Comparison of ENCODE assay signal across 12 mouse cellular contexts in the genomic region with DNA sequence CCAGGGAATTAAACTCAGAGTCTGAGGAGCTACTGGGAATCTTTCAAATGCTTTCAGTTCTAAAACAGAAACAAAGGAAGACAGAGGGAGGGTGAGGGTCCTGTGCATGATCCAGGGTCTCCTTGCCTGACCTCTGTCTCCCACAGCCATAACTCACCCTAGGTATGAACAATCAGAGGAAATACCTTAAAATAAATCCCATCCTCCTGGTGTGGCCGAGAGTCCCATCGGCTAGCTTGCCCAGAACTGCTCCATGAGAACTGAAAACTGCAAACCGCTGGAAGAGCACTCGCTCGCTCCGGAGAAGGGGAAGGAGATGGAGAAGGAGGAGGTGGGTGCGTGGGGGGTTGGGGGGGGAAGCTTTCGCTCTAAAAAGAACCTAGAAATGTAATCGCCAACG. TPM values are rescaled to one million over a fixed set of nuclear protein-coding genes. Genes with fewer than 3 reads are reported as not detected.
DNase-seq lines count a peak whose midpoint lies in the region; ATAC-seq lines count a peak whose summit lies in the region.
"Had no signal": no experiment of that assay in that cellular context is flagged by ENCODE, and none has a peak within 500 bp of the region (broad histone marks: within the 10 kb centered on the region; RNA-seq: fewer than 3 reads in every experiment).

No protein-coding gene starts in this region.

- no peak for ATAC-seq in heart, embryonic 15.5 days (replicated peaks; ENCODE audit: insufficient number of reproducible peaks, insufficient read depth, low FRiP score, low read depth)
- ATAC-seq in hindbrain, embryonic 11.5 days (ENCODE audit: low FRiP score) = no peak
- no peak for ATAC-seq in neural tube, embryonic 13.5 days (ENCODE audit: low read depth)
- no peak for ATAC-seq in forebrain, embryonic 14.5 days

- peaks cover 100% of the 10 kb centered on the region for H3K27me3 ChIP-seq in heart, embryonic 15.5 days
- peaks cover 80% of the 10 kb centered on the region for H3K27me3 ChIP-seq in hindbrain, embryonic 11.5 days (ENCODE audit: control insufficient read depth, insufficient read depth, low read length)
- H3K27me3 ChIP-seq in neural tube, embryonic 13.5 days = no peaks in the 10 kb centered on the region
- peaks cover 100% of the 10 kb centered on the region for H3K27me3 ChIP-seq in forebrain, embryonic 14.5 days (replicated peaks; ENCODE audit: control insufficient read depth, insufficient read depth, low read length)

- H3K9me3 ChIP-seq in heart, embryonic 15.5 days (replicated peaks) = no peaks in the 10 kb centered on the region
- no peaks in the 10 kb centered on the region for H3K9me3 ChIP-seq in hindbrain, embryonic 11.5 days (ENCODE audit: control insufficient read depth, low read length)
- H3K9me3 ChIP-seq in neural tube, embryonic 13.5 days = no peaks in the 10 kb centered on the region
- no peaks in the 10 kb centered on the region for H3K9me3 ChIP-seq in forebrain, embryonic 14.5 days (replicated peaks; ENCODE audit: control insufficient read depth, low read length)

- WGBS in heart, embryonic 15.5 days = 11% methylated on average over 10 of the region's 10 CpGs
- WGBS in hindbrain, embryonic 11.5 days = under 1% methylated on average over 10 of the region's 10 CpGs
- 2% methylated on average over 10 of the region's 10 CpGs for WGBS in neural tube, embryonic 13.5 days
- WGBS in forebrain, embryonic 14.5 days = 1% methylated on average over 10 of the region's 10 CpGs

- H3K4me1 ChIP-seq in heart, embryonic 15.5 days (replicated peaks) = peaks cover 2% of the 10 kb centered on the region; the same call in 1 of the 2 replicates
- peaks cover 1% of the 10 kb centered on the region; the same call in 1 of the 2 replicates for H3K4me1 ChIP-seq in hindbrain, embryonic 11.5 days (replicated peaks; ENCODE audit: control insufficient read depth, insufficient read depth, low read length)
- peaks cover 100% of the 10 kb centered on the region for H3K4me1 ChIP-seq in neural tube, embryonic 13.5 days (replicated peaks)
- no peaks in the 10 kb centered on the region for H3K4me1 ChIP-seq in forebrain, embryonic 14.5 days (ENCODE audit: control insufficient read depth, insufficient read depth, low read length)

- no peak overlapping the region for H3K27ac ChIP-seq in heart, embryonic 15.5 days
- peak overlapping the region; percentile 99 for H3K27ac ChIP-seq in hindbrain, embryonic 11.5 days (ENCODE audit: low read depth, low read length)
- H3K27ac ChIP-seq in neural tube, embryonic 13.5 days (replicated peaks) = peak overlapping the region; percentile 97
- H3K27ac ChIP-seq in forebrain, embryonic 14.5 days (ENCODE audit: low read depth, low read length) = no peak overlapping the region

- peak overlapping the region; percentile 34 for H3K4me2 ChIP-seq in heart, embryonic 15.5 days
- peak overlapping the region; percentile 55 for H3K4me2 ChIP-seq in hindbrain, embryonic 11.5 days (replicated peaks; ENCODE audit: low read depth, low read length)
- peak overlapping the region; percentile 75 for H3K4me2 ChIP-seq in neural tube, embryonic 13.5 days
- no peak overlapping the region for H3K4me2 ChIP-seq in forebrain, embryonic 14.5 days (ENCODE audit: low read length)

- DNase-seq in heart, postnatal 25 days (ENCODE audit: low spot score) = no peak
- DNase-seq in hindbrain, embryonic 11.5 days (ENCODE audit: low spot score) = no peak
- peak; percentile 52 for DNase-seq in kidney, postnatal 14 days
- DNase-seq in forebrain, embryonic 14.5 days (ENCODE audit: low spot score) = no peak
- no peak for DNase-seq in ovary, postnatal 36 days (ENCODE audit: low spot score)
- no peak for DNase-seq in left cerebral cortex, adult 8-10 months (ENCODE audit: low spot score in 2 of 2)
- DNase-seq: thymus, postnatal 4 days had no signal

- intact Hi-C loops in heart, postnatal 25 days (cut with DNase I) = no loop called here

- H3K9ac ChIP-seq in heart, embryonic 15.5 days = peak overlapping the region; percentile 3; the same call in 1 of the 2 replicates
- H3K9ac ChIP-seq in hindbrain, embryonic 11.5 days (ENCODE audit: low read depth, low read length) = peak overlapping the region; percentile 97
- H3K9ac ChIP-seq in neural tube, embryonic 13.5 days = peak overlapping the region; percentile 95
- H3K9ac ChIP-seq in forebrain, embryonic 14.5 days (ENCODE audit: low read length) = no peak overlapping the region

- H3K4me3 ChIP-seq in heart, embryonic 15.5 days = peak overlapping the region; percentile 51
- peak overlapping the region; percentile 76 for H3K4me3 ChIP-seq in hindbrain, embryonic 11.5 days (ENCODE audit: low read depth, low read length)
- H3K4me3 ChIP-seq in neural tube, embryonic 13.5 days = peak overlapping the region; percentile 54
- H3K4me3 ChIP-seq in forebrain, embryonic 14.5 days (ENCODE audit: low read depth, low read length) = no peak overlapping the region

- H3K36me3 ChIP-seq in heart, embryonic 15.5 days = no peaks in the 10 kb centered on the region
- no peaks in the 10 kb centered on the region for H3K36me3 ChIP-seq in hindbrain, embryonic 11.5 days (ENCODE audit: control insufficient read depth, insufficient read depth, low read length)
- H3K36me3 ChIP-seq in neural tube, embryonic 13.5 days = peaks cover 4% of the 10 kb centered on the region
- no peaks in the 10 kb centered on the region for H3K36me3 ChIP-seq in forebrain, embryonic 14.5 days (ENCODE audit: control insufficient read depth, insufficient read depth, low read length)

RNA-seq across cellular contexts. Expression of a gene that starts 2.4 kb away (rescaled TPM):
- 0.33 and 0.68 TPM in 2 replicates for polyA plus RNA-seq in heart, embryonic 15.5 days (2015; fragmentation: Nextera tagmentation; extraction: Ambion mirVana)
- total RNA-seq in heart, postnatal 25 days (2021) = not detected
- polyA plus RNA-seq in hindbrain, embryonic 11.5 days (2014; fragmentation: Nextera tagmentation; extraction: Ambion mirVana) = 4.9 and 5.4 TPM in 2 replicates
- polyA plus RNA-seq in neural tube, embryonic 13.5 days (2015; fragmentation: Nextera tagmentation; extraction: Ambion mirVana) = 3.5 and 4.1 TPM in 2 replicates
- not detected in 2 replicates for polyA plus RNA-seq in forebrain, embryonic 14.5 days (2014; fragmentation: Nextera tagmentation; extraction: Ambion mirVana)
- not detected for total RNA-seq in left cerebral cortex, adult 8-10 months (2022)
- total RNA-seq: gastrocnemius, adult 18-20 months; layer of hippocampus, postnatal 14 days; megakaryocyte-erythroid progenitor cell, adult 5-6 weeks had no signal

RNA-seq across cellular contexts. Expression of a gene that starts 11.9 kb away (rescaled TPM):
- 0.43 and 0.77 TPM in 2 replicates for polyA plus RNA-seq in heart, embryonic 15.5 days (2015; fragmentation: Nextera tagmentation; extraction: Ambion mirVana)
- under 1 TPM; 0.22 to 0.36 TPM for total RNA-seq in heart, postnatal 25 days (2021)
- polyA plus RNA-seq in hindbrain, embryonic 11.5 days (2014; fragmentation: Nextera tagmentation; extraction: Ambion mirVana) = 11.9 and 12.8 TPM in 2 replicates
- 5.7 and 5.8 TPM in 2 replicates for polyA plus RNA-seq in neural tube, embryonic 13.5 days (2015; fragmentation: Nextera tagmentation; extraction: Ambion mirVana)
- polyA plus RNA-seq in forebrain, embryonic 14.5 days (2014; fragmentation: Nextera tagmentation; extraction: Ambion mirVana) = not detected in 2 replicates
- not detected for total RNA-seq in left cerebral cortex, adult 8-10 months (2022)
- total RNA-seq: layer of hippocampus, postnatal 14 days had no signal

RNA-seq across cellular contexts. Expression of a gene that starts 15.1 kb away (rescaled TPM):
- 1.2 and 3.1 TPM in 2 replicates for polyA plus RNA-seq in heart, embryonic 15.5 days (2015; fragmentation: Nextera tagmentation; extraction: Ambion mirVana)
- total RNA-seq in heart, postnatal 25 days (2021) = under 1 TPM; 0.31 to 0.34 TPM
- 63.7 and 68.1 TPM in 2 replicates for polyA plus RNA-seq in hindbrain, embryonic 11.5 days (2014; fragmentation: Nextera tagmentation; extraction: Ambion mirVana)
- 11.9 and 13.7 TPM in 2 replicates for polyA plus RNA-seq in neural tube, embryonic 13.5 days (2015; fragmentation: Nextera tagmentation; extraction: Ambion mirVana)
- not detected in 2 replicates for polyA plus RNA-seq in forebrain, embryonic 14.5 days (2014; fragmentation: Nextera tagmentation; extraction: Ambion mirVana)
- not detected for total RNA-seq in left cerebral cortex, adult 8-10 months (2022)
- total RNA-seq: layer of hippocampus, postnatal 14 days had no signal

RNA-seq across cellular contexts. Expression of a gene that starts 21.6 kb away (rescaled TPM):
- polyA plus RNA-seq in heart, embryonic 15.5 days (2015; fragmentation: Nextera tagmentation; extraction: Ambion mirVana) = 0.59 and 1.1 TPM in 2 replicates
- under 1 TPM in 1 of 2 experiments, not detected in 1; 0.16 TPM for total RNA-seq in heart, postnatal 25 days (2021)
- 4.0 and 4.1 TPM in 2 replicates for polyA plus RNA-seq in hindbrain, embryonic 11.5 days (2014; fragmentation: Nextera tagmentation; extraction: Ambion mirVana)
- polyA plus RNA-seq in neural tube, embryonic 13.5 days (2015; fragmentation: Nextera tagmentation; extraction: Ambion mirVana) = 2.0 and 3.0 TPM in 2 replicates
- polyA plus RNA-seq in forebrain, embryonic 14.5 days (2014; fragmentation: Nextera tagmentation; extraction: Ambion mirVana) = not detected in 2 replicates
- not detected for total RNA-seq in left cerebral cortex, adult 8-10 months (2022)
- total RNA-seq: layer of hippocampus, postnatal 14 days; megakaryocyte-erythroid progenitor cell, adult 5-6 weeks had no signal

RNA-seq across cellular contexts. Expression of a gene that starts 24.7 kb away (rescaled TPM):
- polyA plus RNA-seq in heart, embryonic 15.5 days (2015; fragmentation: Nextera tagmentation; extraction: Ambion mirVana) = 2.3 and 6.3 TPM in 2 replicates
- total RNA-seq in heart, postnatal 25 days (2021) = 1 to 10 TPM in 1 of 2 experiments, under 1 TPM in 1; 0.52 to 1.3 TPM
- 23.8 and 39.3 TPM in 2 replicates for polyA plus RNA-seq in hindbrain, embryonic 11.5 days (2014; fragmentation: Nextera tagmentation; extraction: Ambion mirVana)
- polyA plus RNA-seq in neural tube, embryonic 13.5 days (2015; fragmentation: Nextera tagmentation; extraction: Ambion mirVana) = 44.7 and 66.8 TPM in 2 replicates
- polyA plus RNA-seq in forebrain, embryonic 14.5 days (2014; fragmentation: Nextera tagmentation; extraction: Ambion mirVana) = 0.26 TPM in 1 of 2 replicates, not detected in the other
- not detected for total RNA-seq in left cerebral cortex, adult 8-10 months (2022)
- total RNA-seq: layer of hippocampus, postnatal 14 days had no signal

Comparison
In these comparisons a context has a peak if more than half of its experiments do, and no peak if none do; other contexts are left out.
1. H3K27ac ChIP-seq: peak in hindbrain, embryonic 11.5 days (single experiment) and neural tube, embryonic 13.5 days (single experiment); none in heart, embryonic 15.5 days (single experiment) and forebrain, embryonic 14.5 days (single experiment).